Mouse (Mus musculus): ENCODE results near the gene Gm525.
"Not testable (repeated sequence)": the region's sequence is repeated elsewhere in the genome, so short reads cannot be mapped to it uniquely, and the experiment has no call there.

GRCm38 (mm10) chr11:89041073-89041472, 32.6 kb upstream of the Gm525 start:
- TF ChIP-seq POLR2A (IDR thresholded peaks at IDR 0.05; ENCODE audit: borderline replicate concordance, extremely low read depth, low read depth, low read length); CTCF (IDR thresholded peaks at IDR 0.05; ENCODE audit: insufficient read depth, low read length): not testable (repeated sequence)
